Mouse (Mus musculus): ENCODE measurements around the gene Erich2. TPM values are rescaled to one million over a fixed set of nuclear protein-coding genes. Genes with fewer than 3 reads are reported as not detected.

Erich2 gene
- polyA plus RNA-seq, 1 experiment from 2014 or later: 1.2 TPM

- ATAC-seq (ENCODE audit: insufficient read depth, low FRiP score, low TSS enrichment) (no peak), DNase-seq (ENCODE audit: low spot score) (no peak)
- no peak overlapping the region for H3K4me3 ChIP-seq (ENCODE audit: low read depth, low read length)
- H3K27me3 ChIP-seq (ENCODE audit: control insufficient read depth, insufficient read depth, low read length): peaks cover 15% of the 10 kb centered on the region
- no peak overlapping the region for H3K9ac ChIP-seq (ENCODE audit: low read length)
- H3K4me1 ChIP-seq (ENCODE audit: control insufficient read depth, insufficient read depth, low read length): peaks cover under 1% of the 10 kb centered on the region; the same call in 1 of the 2 replicates
- 76% methylated on average over 8 of the region's 8 CpGs for WGBS
- H3K27ac ChIP-seq (ENCODE audit: low read depth, low read length): no peak overlapping the region
- no peaks in the 10 kb centered on the region for H3K36me3 ChIP-seq (ENCODE audit: control insufficient read depth, insufficient read depth, low read length)
- H3K9me3 ChIP-seq (ENCODE audit: control insufficient read depth, low read length): no peaks in the 10 kb centered on the region
- H3K4me2 ChIP-seq (ENCODE audit: low read depth): no peak overlapping the region
Observed at GRCm38 (mm10) chr2:70573544-70574210, 65.1 kb downstream of the Erich2 start.

- H3K27ac ChIP-seq (ENCODE audit: low read depth, low read length): no peak overlapping the region
- H3K9me3 ChIP-seq (ENCODE audit: control insufficient read depth, low read length): no peaks in the 10 kb centered on the region
- ATAC-seq (ENCODE audit: insufficient read depth, low FRiP score, low TSS enrichment) (no peak), DNase-seq (ENCODE audit: low spot score) (no peak)
- WGBS: 90% methylated on average over 6 of the region's 6 CpGs
- no peak overlapping the region for H3K9ac ChIP-seq (ENCODE audit: low read length)
- no peak overlapping the region for H3K4me2 ChIP-seq (ENCODE audit: low read depth)
- H3K4me1 ChIP-seq (ENCODE audit: control insufficient read depth, insufficient read depth, low read length): no peaks in the 10 kb centered on the region
- H3K36me3 ChIP-seq (ENCODE audit: control insufficient read depth, insufficient read depth, low read length): no peaks in the 10 kb centered on the region
- no peaks in the 10 kb centered on the region for H3K27me3 ChIP-seq (ENCODE audit: control insufficient read depth, insufficient read depth, low read length)
- no peak overlapping the region for H3K4me3 ChIP-seq (ENCODE audit: low read depth, low read length)
Observed at GRCm38 (mm10) chr2:70588200-70588599, 79.6 kb downstream of the Erich2 start.

Other genes with a start within 250 kb of the Erich2 start
- 2.3 and 2.5 TPM in 2 replicates for gene Sp5, start 33.9 kb upstream of the Erich2 start, polyA plus RNA-seq (2014; fragmentation: Nextera tagmentation; extraction: Ambion mirVana)
- 9.4 TPM in 2 replicates for gene Gad1, start 44.3 kb downstream of the Erich2 start, polyA plus RNA-seq (2014; fragmentation: Nextera tagmentation; extraction: Ambion mirVana)
- 159 and 166 TPM in 2 replicates for gene Gorasp2, start 152.8 kb downstream of the Erich2 start, polyA plus RNA-seq (2014; fragmentation: Nextera tagmentation; extraction: Ambion mirVana)
- gene Gm26558, start 153.3 kb downstream of the Erich2 start, polyA plus RNA-seq (2014; fragmentation: Nextera tagmentation; extraction: Ambion mirVana): 4.5 and 4.7 TPM in 2 replicates